Mouse (Mus musculus) stomach, postnatal 0 days (tissue): ENCODE data around the gene Gtpbp8.

Experiments used
- CTCF ChIP-seq: IDR thresholded peaks from 2 replicates; pipeline ENCODE4 v1.5.1; 2016; ENCODE audit warnings: antibody characterized with exemption, low read depth, mild to moderate bottlenecking, moderate library complexity
- EP300 ChIP-seq: optimal IDR thresholded peaks from 2 replicates; pipeline ENCODE3; 2016; ENCODE audit warnings: antibody characterized with exemption

GRCm38 (mm10) chr16:44778538-44779147 lies 32.5 kb upstream of the Gtpbp8 start:
- TF ChIP-seq CTCF (no peak), EP300 (no peak)
